Mouse (Mus musculus) 416B (cell line): Measurements from ENCODE around the gene Pold2.

Experiments
- DNase-seq: peaks from one replicate; pipeline ENCODE4 v3.0.0; 2011; ENCODE audit warnings: low read depth

The Pold2 gene

DNA sequence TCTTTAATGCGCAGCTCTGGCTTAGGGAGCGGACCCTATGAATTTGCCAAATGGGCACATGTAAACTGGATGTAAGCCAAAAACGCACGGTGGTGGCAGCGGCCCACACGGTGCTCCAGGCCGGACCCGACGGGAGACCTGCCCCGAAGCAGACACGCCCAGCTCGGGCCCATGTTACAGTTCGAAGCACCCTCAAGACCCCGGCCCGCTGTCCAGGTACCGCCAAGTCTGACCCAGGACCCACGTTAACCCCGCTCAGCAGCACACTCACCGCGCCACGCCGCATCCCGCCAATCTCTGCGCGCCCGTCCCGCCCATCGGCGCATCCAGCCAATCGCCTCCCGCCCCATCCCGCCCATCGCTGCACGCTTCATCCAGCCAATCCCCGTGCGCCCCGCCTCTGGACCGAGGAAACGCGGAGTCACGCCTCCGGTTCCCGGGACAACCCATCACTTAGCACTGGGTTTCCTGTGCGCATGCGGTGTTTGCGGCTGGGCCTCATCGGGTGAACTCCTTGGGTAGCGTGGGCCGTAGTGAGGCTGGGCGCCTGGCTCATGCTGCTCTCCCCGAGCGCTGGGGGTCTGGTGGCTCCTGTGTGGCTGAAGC is at the start of gene Pold2:
Pold2 (minus strand) TSS at position 372 of the 606 bp plus-strand sequence.
- DNase-seq, result peak; percentile 98

GRCm38 (mm10) chr11:5926696-5927220 is 48.7 kb upstream of the Pold2 start:
- no peak for DNase-seq

- DNase-seq, result no peak
Observed at GRCm38 (mm10) chr11:5924699-5925098, 46.6 kb upstream of the Pold2 start.

- peak; percentile 8 for DNase-seq
Observed at GRCm38 (mm10) chr11:5920323-5920960, 42.4 kb upstream of the Pold2 start.

- DNase-seq, result no peak
Observed at GRCm38 (mm10) chr11:5919606-5920005, 41.5 kb upstream of the Pold2 start.

- DNase-seq, result no peak
Observed at GRCm38 (mm10) chr11:5918111-5918510, 40.0 kb upstream of the Pold2 start.

- DNase-seq, result no peak
Observed at GRCm38 (mm10) chr11:5916178-5916548, 38.1 kb upstream of the Pold2 start.

DNA sequence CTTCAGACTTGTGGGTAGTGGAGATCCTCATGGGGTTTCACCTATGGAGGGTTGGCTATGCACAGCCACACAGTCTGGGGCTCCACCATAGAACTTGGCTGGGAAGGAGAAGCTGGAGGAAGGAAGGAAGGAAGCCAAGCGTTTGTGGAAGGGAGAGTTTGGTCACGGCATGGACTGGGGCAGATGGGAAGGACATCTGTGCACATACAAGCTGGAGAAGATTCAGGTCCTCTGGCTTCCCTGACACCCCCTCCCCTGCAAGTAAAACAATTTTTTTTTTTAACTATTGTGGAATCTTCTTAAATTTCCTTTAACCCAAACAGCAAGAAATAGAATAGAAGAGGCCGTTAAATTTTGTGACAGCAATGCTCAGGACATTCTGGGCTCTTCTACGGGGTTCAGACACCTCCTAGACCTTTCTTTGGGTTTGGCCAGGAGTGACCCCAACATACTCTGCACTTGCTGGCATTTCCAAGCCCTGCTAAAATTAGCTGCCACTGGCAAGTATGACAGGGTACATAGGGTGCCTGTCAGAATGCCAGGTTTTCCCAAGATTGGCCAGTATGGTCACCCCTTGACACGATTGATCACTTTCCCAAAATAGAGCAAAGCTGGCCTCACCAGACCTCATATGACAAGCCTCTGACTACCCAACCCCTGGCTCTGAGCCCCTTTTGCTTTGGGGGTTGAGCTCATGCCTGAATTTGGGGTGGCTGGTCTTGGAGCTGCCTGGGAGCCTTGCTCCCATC is 37.5 kb upstream of the Pold2 start:
- no peak for DNase-seq

DNA sequence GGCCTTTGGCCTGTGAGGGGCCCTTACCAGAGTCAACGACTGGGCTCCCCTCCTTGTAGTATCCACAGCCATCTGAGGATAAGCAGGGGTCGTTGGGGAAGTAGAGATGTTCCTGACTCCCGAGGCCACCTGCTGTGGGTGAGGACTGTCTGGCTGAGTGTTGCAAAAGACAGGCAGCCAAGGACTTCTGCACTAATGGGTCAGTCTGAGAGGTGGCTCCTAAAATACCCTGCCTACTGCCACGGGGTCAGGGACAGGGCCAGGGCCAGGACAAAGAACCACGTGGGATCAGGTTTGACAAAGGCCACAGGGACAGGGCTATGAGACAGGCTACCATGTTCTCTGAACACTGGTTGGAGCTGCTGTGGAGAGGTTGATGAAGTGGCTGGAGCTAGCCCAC is 36.8 kb upstream of the Pold2 start:
- DNase-seq, result no peak

DNA sequence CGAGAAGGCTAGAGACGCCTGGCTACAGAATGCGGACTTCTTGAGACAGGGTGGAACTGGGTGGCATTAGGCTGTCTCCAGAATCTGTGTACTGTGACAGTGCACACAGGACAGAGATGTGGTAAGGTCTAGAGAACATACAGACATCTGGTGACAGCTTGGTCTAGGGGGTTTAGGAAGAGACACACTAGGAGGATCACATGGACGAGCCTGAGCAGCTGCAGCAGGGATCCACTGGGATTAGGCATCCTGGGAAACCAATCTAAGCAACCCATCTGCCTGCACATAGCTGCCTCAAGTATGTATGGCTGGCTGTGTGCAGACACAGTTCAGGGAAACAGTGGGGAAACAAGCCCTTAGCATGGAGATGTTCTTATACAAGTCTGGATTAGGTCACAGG is 35.8 kb upstream of the Pold2 start:
- no peak for DNase-seq

- no peak for DNase-seq
Observed at GRCm38 (mm10) chr11:5913256-5913655, 35.2 kb upstream of the Pold2 start.

DNA sequence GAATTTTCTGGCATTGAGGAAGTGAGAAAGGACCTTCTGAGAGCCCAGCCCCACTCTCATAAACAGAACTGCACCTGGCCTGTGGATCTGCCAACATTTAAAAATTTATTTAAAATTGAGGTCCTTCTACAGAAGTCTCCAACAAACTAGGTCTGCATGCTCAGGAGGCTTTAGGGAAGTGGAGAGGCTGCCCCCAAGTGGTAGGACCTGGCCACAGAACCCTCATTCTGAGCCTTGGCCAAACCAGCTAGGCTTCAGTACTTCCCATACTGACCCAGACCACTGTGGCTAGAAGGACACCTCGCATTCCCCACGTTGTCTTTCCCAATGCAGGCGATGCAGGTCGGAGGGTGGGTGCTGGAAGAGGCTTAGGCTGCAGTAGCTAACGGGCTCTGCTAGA is 34.5 kb upstream of the Pold2 start:
- DNase-seq, result peak; percentile 71

DNA sequence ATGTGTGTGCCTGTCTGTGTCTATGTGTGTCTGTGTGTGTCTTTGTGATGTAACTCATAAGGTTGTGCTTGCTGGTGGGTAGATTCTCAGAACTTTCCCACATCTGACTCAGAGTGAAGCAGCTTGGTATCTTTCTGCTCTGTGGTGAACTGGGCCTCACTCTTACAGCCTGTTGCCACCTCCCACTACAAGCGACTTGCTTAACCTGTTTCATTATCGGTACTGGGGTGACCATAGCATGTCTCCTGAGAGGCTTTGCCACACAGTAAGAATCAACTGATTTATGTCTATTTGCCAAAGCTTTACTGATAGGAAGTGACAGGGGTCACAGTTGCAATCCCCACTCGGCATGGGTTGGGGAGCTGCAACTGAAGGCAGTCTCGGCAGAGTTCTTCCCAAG is 30.6 kb upstream of the Pold2 start:
- DNase-seq, result no peak

DNA sequence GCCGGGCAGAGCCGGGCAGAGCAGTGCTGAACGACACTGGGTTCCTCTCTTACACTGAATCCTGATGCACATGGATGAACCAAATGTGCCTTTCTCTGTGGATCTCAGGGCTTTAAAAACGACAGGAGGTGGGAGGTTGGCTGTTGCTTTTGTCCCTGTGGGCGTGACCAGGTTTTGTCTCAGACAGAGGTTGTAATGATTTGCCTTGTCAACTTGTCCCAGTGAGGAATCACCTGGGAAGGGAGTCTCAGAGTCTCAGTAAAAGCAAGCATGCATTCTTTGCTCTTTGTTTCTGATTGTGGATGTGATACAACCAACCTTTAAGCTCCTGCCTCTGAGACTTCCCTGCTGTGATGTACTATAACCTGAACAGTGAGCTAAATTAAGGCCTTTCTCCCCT is 29.0 kb upstream of the Pold2 start:
- no peak for DNase-seq

DNA sequence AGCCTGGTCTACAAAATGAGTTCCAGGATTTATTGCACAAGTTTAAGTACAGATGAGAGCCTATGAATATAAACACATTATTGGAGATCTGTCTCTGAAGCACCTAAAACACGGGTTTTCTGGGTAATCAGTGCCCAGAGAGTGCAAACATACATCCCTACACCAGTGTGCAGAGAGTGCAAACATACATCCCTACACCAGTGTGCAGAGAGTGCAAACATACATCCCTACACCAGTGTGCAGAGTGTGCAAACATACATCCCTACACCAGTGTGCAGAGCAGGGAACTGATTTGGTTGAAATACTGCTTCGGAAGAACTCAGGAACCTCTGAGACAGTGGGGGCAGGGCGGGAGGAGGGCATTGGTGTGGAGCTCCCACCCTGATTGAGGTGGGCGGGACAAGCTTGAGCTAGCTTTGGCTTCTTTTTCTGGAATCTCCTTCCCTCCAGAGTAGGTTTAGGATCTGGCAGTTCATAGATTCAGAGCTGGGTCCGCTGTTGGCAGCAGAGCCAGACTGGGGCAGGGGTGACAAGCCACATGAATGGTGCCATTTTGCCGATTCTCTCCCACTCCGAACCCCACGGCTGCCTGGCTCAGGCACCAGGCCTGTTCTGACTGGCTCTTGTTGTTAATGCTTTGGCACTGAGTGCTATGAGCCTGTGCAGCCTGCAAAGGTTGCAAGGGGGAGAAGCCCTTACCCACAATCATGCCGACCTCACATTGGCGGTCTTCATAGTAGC is 27.9 kb upstream of the Pold2 start:
- no peak for DNase-seq

DNA sequence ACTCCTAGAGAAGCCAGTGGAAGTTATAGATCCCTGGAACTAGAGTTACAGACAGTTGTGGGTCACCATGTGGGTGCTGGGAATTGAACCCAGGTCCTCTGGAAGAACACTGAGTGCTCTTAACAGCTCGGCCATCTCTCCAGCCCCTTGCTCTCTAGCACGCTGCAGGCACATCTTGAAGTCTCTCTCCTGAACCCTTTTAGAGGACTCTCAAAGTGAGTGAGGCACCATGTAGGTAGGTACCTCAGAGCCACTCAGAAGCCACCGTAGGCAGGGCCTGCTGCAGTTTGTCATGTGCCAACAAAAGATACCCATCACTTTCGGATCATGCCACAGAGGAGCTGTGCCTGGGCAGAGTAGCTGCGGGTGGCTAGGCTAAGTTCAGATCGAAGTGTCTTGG is 26.8 kb upstream of the Pold2 start:
- DNase-seq, result no peak

- DNase-seq, result no peak
Observed at GRCm38 (mm10) chr11:5904357-5904756, 26.3 kb upstream of the Pold2 start.

- no peak for DNase-seq
Observed at GRCm38 (mm10) chr11:5903844-5904243, 25.8 kb upstream of the Pold2 start.

- no peak for DNase-seq
Observed at GRCm38 (mm10) chr11:5902390-5902789, 24.3 kb upstream of the Pold2 start.

- no peak for DNase-seq
Observed at GRCm38 (mm10) chr11:5901950-5902349, 23.9 kb upstream of the Pold2 start.

GRCm38 (mm10) chr11:5901320-5901719 is 23.2 kb upstream of the Pold2 start:
- no peak for DNase-seq

- DNase-seq, result no peak
Observed at GRCm38 (mm10) chr11:5899286-5899685, 21.2 kb upstream of the Pold2 start.

- no peak for DNase-seq
Observed at GRCm38 (mm10) chr11:5898531-5898930, 20.4 kb upstream of the Pold2 start, which contains the start of gene Myl7. TSS of gene Myl7 (minus strand) at chr11:5898782.
